Mouse (Mus musculus): ENCODE measurements around the gene Coro2b.

Gene Coro2b

GRCm38 (mm10) chr9:62539251-62539711 lies 2.4 kb upstream of the Coro2b start:
- no peak for DNase-seq (ENCODE audit: low spot score)

GRCm38 (mm10) chr9:62537941-62538340 lies 1.1 kb upstream of the Coro2b start:
- no peak for DNase-seq (ENCODE audit: low spot score)

- no peak for DNase-seq (ENCODE audit: low spot score)
These were observed 657 bp downstream of the Coro2b start for GRCm38 (mm10) chr9:62536119-62536654.

GRCm38 (mm10) chr9:62535566-62535965 lies 1.3 kb downstream of the Coro2b start:
- no peak for DNase-seq (ENCODE audit: low spot score)

GRCm38 (mm10) chr9:62534691-62535090 lies 2.2 kb downstream of the Coro2b start:
- DNase-seq (ENCODE audit: low spot score), result no peak

- no peak for DNase-seq (ENCODE audit: low spot score)
These were observed 2.7 kb downstream of the Coro2b start for GRCm38 (mm10) chr9:62534158-62534557.

- no peak for DNase-seq (ENCODE audit: low spot score)
These were observed 4.0 kb downstream of the Coro2b start for GRCm38 (mm10) chr9:62532876-62533275.

- no peak for DNase-seq (ENCODE audit: low spot score)
These were observed 5.2 kb downstream of the Coro2b start for GRCm38 (mm10) chr9:62531459-62532275.

- no peak for DNase-seq (ENCODE audit: low spot score)
These were observed 8.3 kb downstream of the Coro2b start for GRCm38 (mm10) chr9:62528527-62528926.

GRCm38 (mm10) chr9:62526858-62527257 lies 10.0 kb downstream of the Coro2b start:
- no peak for DNase-seq (ENCODE audit: low spot score)

- DNase-seq (ENCODE audit: low spot score), result no peak
These were observed 10.4 kb downstream of the Coro2b start for GRCm38 (mm10) chr9:62526451-62526850.

GRCm38 (mm10) chr9:62524761-62525308 lies 12.0 kb downstream of the Coro2b start:
- DNase-seq (ENCODE audit: low spot score), result no peak

- no peak for DNase-seq (ENCODE audit: low spot score)
These were observed 13.9 kb downstream of the Coro2b start for GRCm38 (mm10) chr9:62522791-62523471.

- no peak for DNase-seq (ENCODE audit: low spot score)
These were observed 14.6 kb downstream of the Coro2b start for GRCm38 (mm10) chr9:62522211-62522610.

GRCm38 (mm10) chr9:62521541-62521940 lies 15.3 kb downstream of the Coro2b start:
- no peak for DNase-seq (ENCODE audit: low spot score)

- no peak for DNase-seq (ENCODE audit: low spot score)
These were observed 15.9 kb downstream of the Coro2b start for GRCm38 (mm10) chr9:62520933-62521332.

GRCm38 (mm10) chr9:62519787-62520503 lies 16.9 kb downstream of the Coro2b start:
- DNase-seq (ENCODE audit: low spot score), result no peak

GRCm38 (mm10) chr9:62519334-62519733 lies 17.5 kb downstream of the Coro2b start:
- DNase-seq (ENCODE audit: low spot score), result no peak

- DNase-seq (ENCODE audit: low spot score), result no peak
These were observed 18.3 kb downstream of the Coro2b start for GRCm38 (mm10) chr9:62518572-62518971.

GRCm38 (mm10) chr9:62517112-62517957 lies 19.5 kb downstream of the Coro2b start:
- DNase-seq (ENCODE audit: low spot score), result no peak

- DNase-seq (ENCODE audit: low spot score), result no peak
These were observed 21.7 kb downstream of the Coro2b start for GRCm38 (mm10) chr9:62515138-62515537.

All from urinary bladder, postnatal 25 days (tissue).